Mouse (Mus musculus): ENCODE data around the gene Ddx58. TPM values are rescaled to one million over a fixed set of nuclear protein-coding genes. Genes with fewer than 3 reads are reported as not detected.

The Ddx58 gene
- total and polyA plus RNA-seq, 2 experiments from 2014 or later: 2.8 to 7.6 TPM

- H3K36me3 ChIP-seq (ENCODE audit: insufficient read depth): no peaks in the 10 kb centered on the region
- ATAC-seq (no peak), DNase-seq (no peak)
- H3K9me3 ChIP-seq (ENCODE audit: low read length): no peaks in the 10 kb centered on the region
- no peak overlapping the region for H3K9ac ChIP-seq
- no peak for TF ChIP-seq CTCF (IDR thresholded peaks at IDR 0.05; ENCODE audit: low read depth)
- peaks cover 5% of the 10 kb centered on the region; the same call in 1 of the 2 replicates for H3K4me1 ChIP-seq (ENCODE audit: insufficient read depth)
- no peaks in the 10 kb centered on the region for H3K27me3 ChIP-seq (ENCODE audit: insufficient read depth, low read length)
- H3K27ac ChIP-seq (ENCODE audit: low read depth, low read length): no peak overlapping the region
- H3K4me2 ChIP-seq (ENCODE audit: low read depth): no peak overlapping the region
- WGBS: 74% methylated on average over 4 of the region's 4 CpGs
- H3K4me3 ChIP-seq (ENCODE audit: low read depth, low read length): no peak overlapping the region
These were observed 2.8 kb downstream of the Ddx58 start for GRCm38 (mm10) chr4:40236829-40237228.

- 71% methylated on average over 6 of the region's 6 CpGs for WGBS
- no peaks in the 10 kb centered on the region for H3K36me3 ChIP-seq (ENCODE audit: insufficient read depth)
- no peak overlapping the region for H3K9ac ChIP-seq
- peaks cover 5% of the 10 kb centered on the region; the same call in 1 of the 2 replicates for H3K4me1 ChIP-seq (ENCODE audit: insufficient read depth)
- DNase-seq: no peak
- H3K9me3 ChIP-seq (ENCODE audit: low read length): no peaks in the 10 kb centered on the region
- no peak overlapping the region for H3K27ac ChIP-seq (ENCODE audit: low read depth, low read length)
- no peak overlapping the region for H3K4me3 ChIP-seq (ENCODE audit: low read depth, low read length)
- TF ChIP-seq CTCF (IDR thresholded peaks at IDR 0.05; ENCODE audit: low read depth): no peak
- no peaks in the 10 kb centered on the region for H3K27me3 ChIP-seq (ENCODE audit: insufficient read depth, low read length)
- no peak for ATAC-seq
- H3K4me2 ChIP-seq (ENCODE audit: low read depth): no peak overlapping the region
These were observed 5.4 kb downstream of the Ddx58 start for GRCm38 (mm10) chr4:40234256-40234655.

GRCm38 (mm10) chr4:40233062-40233664 is 6.5 kb downstream of the Ddx58 start:
- Histone ChIP-seq H3K27ac (ENCODE audit: low read depth, low read length) (no peak overlapping the region), H3K27me3 (ENCODE audit: insufficient read depth, low read length) (no peaks in the 10 kb centered on the region), H3K9ac (no peak overlapping the region), H3K9me3 (ENCODE audit: low read length) (no peaks in the 10 kb centered on the region), H3K36me3 (ENCODE audit: insufficient read depth) (no peaks in the 10 kb centered on the region), H3K4me1 (ENCODE audit: insufficient read depth) (no peaks in the 10 kb centered on the region), H3K4me2 (ENCODE audit: low read depth) (no peak overlapping the region), H3K4me3 (ENCODE audit: low read depth, low read length) (no peak overlapping the region)
- ATAC-seq (no peak), DNase-seq (no peak)
- WGBS: 92% methylated on average over 7 of the region's 7 CpGs
- no peak for TF ChIP-seq CTCF (IDR thresholded peaks at IDR 0.05; ENCODE audit: low read depth)

- H3K27me3 ChIP-seq (ENCODE audit: insufficient read depth, low read length): no peaks in the 10 kb centered on the region
- WGBS: 92% methylated on average over 6 of the region's 6 CpGs
- no peak for ATAC-seq
- no peaks in the 10 kb centered on the region for H3K9me3 ChIP-seq (ENCODE audit: low read length)
- no peak for TF ChIP-seq CTCF (IDR thresholded peaks at IDR 0.05; ENCODE audit: low read depth)
- no peak for DNase-seq
- no peak overlapping the region for H3K27ac ChIP-seq (ENCODE audit: low read depth, low read length)
- H3K4me1 ChIP-seq (ENCODE audit: insufficient read depth): no peaks in the 10 kb centered on the region
- H3K36me3 ChIP-seq (ENCODE audit: insufficient read depth): no peaks in the 10 kb centered on the region
- no peak overlapping the region for H3K9ac ChIP-seq
- H3K4me3 ChIP-seq (ENCODE audit: low read depth, low read length): no peak overlapping the region
- H3K4me2 ChIP-seq (ENCODE audit: low read depth): no peak overlapping the region
These were observed 9.9 kb downstream of the Ddx58 start for GRCm38 (mm10) chr4:40229723-40230122.

GRCm38 (mm10) chr4:40227886-40228285 is 11.7 kb downstream of the Ddx58 start:
- WGBS: 93% methylated on average over 7 of the region's 7 CpGs
- Histone ChIP-seq H3K4me3 (ENCODE audit: low read depth, low read length) (no peak overlapping the region), H3K27ac (ENCODE audit: low read depth, low read length) (no peak overlapping the region), H3K27me3 (ENCODE audit: insufficient read depth, low read length) (no peaks in the 10 kb centered on the region), H3K9ac (no peak overlapping the region), H3K36me3 (ENCODE audit: insufficient read depth) (no peaks in the 10 kb centered on the region), H3K4me2 (ENCODE audit: low read depth) (no peak overlapping the region), H3K4me1 (ENCODE audit: insufficient read depth) (no peaks in the 10 kb centered on the region), H3K9me3 (ENCODE audit: low read length) (no peaks in the 10 kb centered on the region)
- no peak for TF ChIP-seq CTCF (IDR thresholded peaks at IDR 0.05; ENCODE audit: low read depth)
- ATAC-seq (no peak), DNase-seq (no peak)

- no peak for TF ChIP-seq CTCF (IDR thresholded peaks at IDR 0.05; ENCODE audit: low read depth)
- H3K4me1 ChIP-seq (ENCODE audit: insufficient read depth): no peaks in the 10 kb centered on the region
- H3K27me3 ChIP-seq (ENCODE audit: insufficient read depth, low read length): no peaks in the 10 kb centered on the region
- no peaks in the 10 kb centered on the region for H3K36me3 ChIP-seq (ENCODE audit: insufficient read depth)
- ATAC-seq (no peak), DNase-seq (no peak)
- 91% methylated on average over 11 of the region's 11 CpGs for WGBS
- no peak overlapping the region for H3K9ac ChIP-seq
- H3K27ac ChIP-seq (ENCODE audit: low read depth, low read length): no peak overlapping the region
- H3K4me3 ChIP-seq (ENCODE audit: low read depth, low read length): no peak overlapping the region
- no peak overlapping the region for H3K4me2 ChIP-seq (ENCODE audit: low read depth)
- H3K9me3 ChIP-seq (ENCODE audit: low read length): no peaks in the 10 kb centered on the region
These were observed 12.5 kb downstream of the Ddx58 start for GRCm38 (mm10) chr4:40227131-40227530.

DNA sequence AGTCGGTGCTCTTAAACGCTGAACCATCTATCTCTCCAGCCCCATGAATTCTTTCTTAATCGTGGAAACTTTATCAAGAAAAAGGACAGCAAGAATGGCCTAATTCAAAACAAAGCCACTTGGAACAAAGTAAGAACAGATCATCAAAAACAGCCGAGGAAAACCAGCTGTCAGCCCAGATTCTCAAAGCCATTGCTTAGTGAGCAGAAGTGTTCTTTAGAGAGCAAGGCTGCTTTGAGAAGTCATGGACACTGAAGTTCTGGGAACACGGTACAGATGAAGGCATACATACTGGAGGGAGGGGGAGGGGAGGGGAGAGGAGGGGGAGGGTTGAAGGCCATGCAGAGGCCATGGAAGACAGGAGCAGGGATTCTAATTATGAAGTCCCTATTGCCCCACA is 13.5 kb downstream of the Ddx58 start:
- no peaks in the 10 kb centered on the region for H3K4me1 ChIP-seq (ENCODE audit: insufficient read depth)
- ATAC-seq (no peak), DNase-seq (no peak)
- no peak for TF ChIP-seq CTCF (IDR thresholded peaks at IDR 0.05; ENCODE audit: low read depth)
- H3K36me3 ChIP-seq (ENCODE audit: insufficient read depth): no peaks in the 10 kb centered on the region
- no peak overlapping the region for H3K27ac ChIP-seq (ENCODE audit: low read depth, low read length)
- H3K9me3 ChIP-seq (ENCODE audit: low read length): no peaks in the 10 kb centered on the region
- H3K27me3 ChIP-seq (ENCODE audit: insufficient read depth, low read length): no peaks in the 10 kb centered on the region
- H3K4me3 ChIP-seq (ENCODE audit: low read depth, low read length): no peak overlapping the region
- no peak overlapping the region for H3K9ac ChIP-seq
- 76% methylated on average over 5 of the region's 5 CpGs for WGBS
- no peak overlapping the region for H3K4me2 ChIP-seq (ENCODE audit: low read depth)

All from forebrain, postnatal 0 days (tissue).